Mouse (Mus musculus): ENCODE data around the gene Hoxb4. TPM values are rescaled to one million over a fixed set of nuclear protein-coding genes. Genes with fewer than 3 reads are reported as not detected.

Gene Hoxb4
- polyA plus RNA-seq, 1 experiment from 2014 or later, result 3.6 TPM

DNA sequence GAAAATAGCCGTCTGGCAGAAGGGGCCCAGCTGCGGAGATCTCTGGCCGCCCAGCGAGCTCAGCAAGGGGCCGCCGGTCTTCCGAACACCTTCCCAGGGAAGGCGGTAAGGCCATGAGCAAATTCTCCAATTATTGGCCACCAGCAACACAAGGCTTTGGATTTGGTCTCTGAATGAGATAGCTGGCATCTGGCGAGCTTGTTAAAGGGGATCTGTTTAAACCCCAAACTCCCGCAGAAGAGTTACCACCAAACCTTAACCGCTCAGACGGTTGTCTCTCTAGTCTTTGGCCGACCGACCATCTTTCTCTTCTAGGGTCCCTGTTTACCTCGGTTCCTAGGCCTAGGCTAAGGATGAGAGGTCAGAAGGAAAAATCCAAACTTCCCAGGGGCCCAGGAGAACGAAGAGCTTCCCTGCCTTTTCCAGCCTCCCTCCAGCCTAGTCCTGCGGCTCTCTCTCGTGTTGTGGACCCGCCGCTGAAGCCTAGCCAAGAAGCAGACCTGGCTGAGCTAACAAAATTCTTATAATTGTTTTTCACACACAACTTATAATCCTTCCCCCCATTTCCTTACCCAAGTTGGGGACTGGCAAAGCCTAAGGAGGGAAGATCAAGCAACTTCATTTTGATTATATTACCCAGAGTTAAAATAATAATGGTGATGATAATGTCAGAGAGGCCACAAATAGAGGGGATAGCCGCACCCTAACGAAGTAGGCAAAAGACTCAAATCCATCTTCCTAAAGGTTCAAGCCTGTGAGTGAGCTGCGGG, 15.5 kb upstream of the Hoxb4 start:
- Histone ChIP-seq H3K9ac (ENCODE audit: low read depth, low read length) (peak overlapping the region; percentile 98), H3K4me3 (replicated peaks; ENCODE audit: low read depth, low read length) (peak overlapping the region; percentile 83), H3K4me2 (ENCODE audit: low read length) (peak overlapping the region; percentile 96), H3K4me1 (replicated peaks; ENCODE audit: insufficient read depth, low read length) (peaks cover 24% of the 10 kb centered on the region), H3K27me3 (ENCODE audit: insufficient read depth, low read length) (no peaks in the 10 kb centered on the region), H3K9me3 (replicated peaks; ENCODE audit: low read length) (no peaks in the 10 kb centered on the region), H3K27ac (peak overlapping the region; percentile 92), H3K36me3 (ENCODE audit: insufficient read depth, low read length) (0 out of 2 replicates have a peak, but pooled peaks cover 5% of the 10 kb centered on the region)
- DNase-seq (ENCODE audit: low spot score) (no peak), ATAC-seq (replicated peaks; ENCODE audit: low FRiP score, low read depth) (no peak)
- WGBS, result 28% methylated on average over 23 of the region's 23 CpGs
- no peak for TF ChIP-seq CTCF (IDR thresholded peaks at IDR 0.05; ENCODE audit: low read depth)

DNA sequence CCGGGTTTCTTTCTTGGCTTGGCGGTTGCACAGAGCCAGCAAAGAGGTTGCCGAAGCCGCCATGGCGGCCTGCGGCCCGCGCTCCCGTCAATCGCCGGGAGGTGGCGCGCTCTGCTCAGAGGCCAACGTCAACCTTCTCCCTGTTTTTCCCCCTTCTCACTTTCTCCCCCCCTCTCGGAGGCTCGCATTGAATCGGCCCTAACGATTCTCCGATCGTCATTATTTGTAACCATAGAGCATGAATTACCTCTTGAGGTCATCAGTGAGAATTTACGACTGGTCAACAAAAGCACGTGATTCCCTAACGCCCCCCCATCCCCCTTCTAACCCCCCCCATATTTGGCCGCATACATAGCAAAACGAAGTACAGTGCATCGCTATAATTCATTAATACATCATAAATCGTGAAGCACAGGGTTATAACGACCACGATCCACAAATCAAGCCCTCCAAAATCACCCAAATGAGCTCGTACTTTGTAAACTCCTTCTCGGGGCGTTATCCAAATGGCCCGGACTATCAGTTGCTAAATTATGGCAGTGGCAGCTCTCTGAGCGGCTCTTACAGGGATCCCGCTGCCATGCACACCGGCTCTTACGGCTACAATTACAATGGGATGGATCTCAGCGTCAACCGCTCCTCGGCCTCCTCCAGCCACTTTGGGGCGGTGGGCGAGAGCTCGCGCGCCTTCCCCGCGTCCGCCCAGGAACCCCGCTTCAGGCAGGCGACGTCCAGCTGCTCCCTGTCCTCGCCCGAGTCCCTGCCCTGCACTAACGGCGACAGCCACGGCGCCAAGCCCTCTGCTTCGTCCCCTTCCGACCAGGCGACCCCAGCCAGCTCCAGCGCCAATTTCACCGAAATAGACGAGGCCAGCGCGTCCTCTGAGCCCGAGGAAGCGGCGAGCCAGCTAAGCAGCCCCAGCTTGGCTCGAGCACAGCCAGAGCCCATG, 14.6 kb upstream of the Hoxb4 start, which contains the start of gene Hoxb5:
Gene Hoxb5 (plus strand): TSS at position 186 of the 949 bp plus-strand sequence.
- ATAC-seq (replicated peaks; ENCODE audit: low FRiP score, low read depth), result no peak; the same call in 1 of the 2 replicates
- WGBS, result 2% methylated on average over 69 of the region's 69 CpGs
- DNase-seq (ENCODE audit: low spot score), result peak; percentile 97
- Histone ChIP-seq H3K4me2 (ENCODE audit: low read length) (peak within 1 kb of the TSS; percentile 96), H3K9ac (ENCODE audit: low read depth, low read length) (peak within 1 kb of the TSS; percentile 98), H3K4me3 (replicated peaks; ENCODE audit: low read depth, low read length) (peak within 1 kb of the TSS; percentile 83), H3K27me3 (ENCODE audit: insufficient read depth, low read length) (no peaks in the 10 kb centered on the region), H3K4me1 (replicated peaks; ENCODE audit: insufficient read depth, low read length) (peaks cover 24% of the 10 kb centered on the region), H3K27ac (peak within 1 kb of the TSS; percentile 99), H3K36me3 (ENCODE audit: insufficient read depth, low read length) (0 out of 2 replicates have a peak, but pooled peaks cover 5% of the 10 kb centered on the region), H3K9me3 (replicated peaks; ENCODE audit: low read length) (no peaks in the 10 kb centered on the region)
- peak; percentile 96 for TF ChIP-seq CTCF (IDR thresholded peaks at IDR 0.05; ENCODE audit: low read depth)

GRCm38 (mm10) chr11:96304381-96305195, 13.5 kb upstream of the Hoxb4 start:
- Histone ChIP-seq H3K4me2 (ENCODE audit: low read length) (peak overlapping the region; percentile 96), H3K9me3 (replicated peaks; ENCODE audit: low read length) (no peaks in the 10 kb centered on the region), H3K36me3 (ENCODE audit: insufficient read depth, low read length) (0 out of 2 replicates have a peak, but pooled peaks cover 5% of the 10 kb centered on the region), H3K9ac (ENCODE audit: low read depth, low read length) (peak overlapping the region; percentile 98), H3K4me1 (replicated peaks; ENCODE audit: insufficient read depth, low read length) (peaks cover 32% of the 10 kb centered on the region), H3K27ac (peak overlapping the region; percentile 99), H3K27me3 (ENCODE audit: insufficient read depth, low read length) (no peaks in the 10 kb centered on the region), H3K4me3 (replicated peaks; ENCODE audit: low read depth, low read length) (peak overlapping the region; percentile 83)
- WGBS, result 13% methylated on average over 38 of the region's 38 CpGs
- ATAC-seq (replicated peaks; ENCODE audit: low FRiP score, low read depth), result no peak
- no peak for DNase-seq (ENCODE audit: low spot score)
- TF ChIP-seq CTCF (IDR thresholded peaks at IDR 0.05; ENCODE audit: low read depth), result no peak

- no peaks in the 10 kb centered on the region for H3K9me3 ChIP-seq (replicated peaks; ENCODE audit: low read length)
- peak overlapping the region; percentile 83 for H3K4me3 ChIP-seq (replicated peaks; ENCODE audit: low read depth, low read length)
- 0 out of 2 replicates have a peak, but pooled peaks cover 5% of the 10 kb centered on the region for H3K36me3 ChIP-seq (ENCODE audit: insufficient read depth, low read length)
- peak overlapping the region; percentile 98 for H3K9ac ChIP-seq (ENCODE audit: low read depth, low read length)
- WGBS, result 35% methylated on average over 6 of the region's 6 CpGs
- ATAC-seq (replicated peaks; ENCODE audit: low FRiP score, low read depth), result no peak
- H3K27ac ChIP-seq, result peak overlapping the region; percentile 99
- TF ChIP-seq CTCF (IDR thresholded peaks at IDR 0.05; ENCODE audit: low read depth), result no peak
- no peaks in the 10 kb centered on the region for H3K27me3 ChIP-seq (ENCODE audit: insufficient read depth, low read length)
- peak overlapping the region; percentile 96 for H3K4me2 ChIP-seq (ENCODE audit: low read length)
- no peak for DNase-seq (ENCODE audit: low spot score)
- peaks cover 39% of the 10 kb centered on the region for H3K4me1 ChIP-seq (replicated peaks; ENCODE audit: insufficient read depth, low read length)
Observed at GRCm38 (mm10) chr11:96305505-96306182, 12.4 kb upstream of the Hoxb4 start.

DNA sequence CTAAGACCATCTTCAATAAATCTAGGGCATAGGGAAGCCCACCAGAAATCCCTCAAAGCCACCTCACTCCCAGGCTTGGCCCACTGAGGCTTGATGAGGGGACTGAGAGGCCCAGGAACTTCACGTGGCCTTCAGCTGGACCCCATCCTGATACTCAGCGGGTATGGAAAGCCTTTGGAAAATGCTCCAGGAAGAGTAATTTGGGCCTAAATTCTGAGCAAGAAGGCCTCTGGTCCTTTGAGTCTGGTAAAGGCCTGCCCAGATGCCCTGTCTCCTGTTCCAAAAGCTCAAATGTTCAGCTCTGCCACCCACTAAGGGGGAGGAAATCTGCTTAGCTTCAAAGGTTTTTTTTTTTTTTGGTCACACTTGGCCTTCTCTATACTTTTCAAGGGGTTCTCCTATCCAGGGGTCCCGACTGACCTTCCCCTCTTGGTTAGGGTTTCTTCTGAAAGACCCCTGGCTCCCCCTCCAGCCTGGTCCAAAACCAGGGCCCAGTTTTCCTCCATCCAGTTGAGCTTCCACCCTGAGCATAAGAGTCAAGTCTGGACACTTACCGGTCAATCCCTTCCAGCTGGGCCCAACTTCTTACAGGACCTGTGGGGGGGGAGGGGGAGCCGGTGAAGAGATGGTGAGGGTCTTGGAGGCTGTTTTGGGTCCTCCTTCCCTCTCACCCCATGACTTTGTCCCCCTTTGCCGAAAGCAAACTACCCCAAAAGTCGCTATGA, 11.7 kb upstream of the Hoxb4 start:
- WGBS, result 17% methylated on average over 7 of the region's 7 CpGs
- H3K4me3 ChIP-seq (replicated peaks; ENCODE audit: low read depth, low read length), result peak overlapping the region; percentile 83
- peak; percentile 23; the same call in 1 of the 2 replicates for ATAC-seq (replicated peaks; ENCODE audit: low FRiP score, low read depth)
- H3K27me3 ChIP-seq (ENCODE audit: insufficient read depth, low read length), result no peaks in the 10 kb centered on the region
- H3K4me1 ChIP-seq (replicated peaks; ENCODE audit: insufficient read depth, low read length), result peaks cover 44% of the 10 kb centered on the region
- H3K9me3 ChIP-seq (replicated peaks; ENCODE audit: low read length), result no peaks in the 10 kb centered on the region
- H3K27ac ChIP-seq, result peak overlapping the region; percentile 99
- TF ChIP-seq CTCF (IDR thresholded peaks at IDR 0.05; ENCODE audit: low read depth), result no peak
- 0 out of 2 replicates have a peak, but pooled peaks cover 5% of the 10 kb centered on the region for H3K36me3 ChIP-seq (ENCODE audit: insufficient read depth, low read length)
- peak overlapping the region; percentile 98 for H3K9ac ChIP-seq (ENCODE audit: low read depth, low read length)
- peak overlapping the region; percentile 96 for H3K4me2 ChIP-seq (ENCODE audit: low read length)
- DNase-seq (ENCODE audit: low spot score), result no peak
